Mouse (Mus musculus) C2C12 (cell line): ENCODE results near the gene Stat6.
A peak's percentile ranks its signal among the peaks of the same experiment; 100 is the strongest.

Experiments used
- CEBPB ChIP-seq: IDR thresholded peaks from one replicate; pipeline ENCODE4 v1.6.1; 2011; ENCODE audit warnings: low read depth, mild to moderate bottlenecking, control low read depth, moderate library complexity
- CTCF ChIP-seq: IDR thresholded peaks from one replicate; pipeline ENCODE4 v1.5.1; 2011; ENCODE audit not compliant: control insufficient read depth, insufficient read depth, insufficient read length
- MAX ChIP-seq: IDR thresholded peaks from one replicate; pipeline ENCODE4 v1.6.1; 2011; ENCODE audit warnings: mild to moderate bottlenecking, control low read depth
- MYOD1 ChIP-seq: IDR thresholded peaks from one replicate; pipeline ENCODE4 v1.6.1; 2011; ENCODE audit warnings: low read depth; ENCODE audit not compliant: control insufficient read depth, insufficient read length
- MYOG ChIP-seq: IDR thresholded peaks from one replicate; pipeline ENCODE4 v1.6.1; 2011; ENCODE audit not compliant: control insufficient read depth, insufficient read length; ENCODE audit errors: extremely low read depth
- USF1 ChIP-seq: IDR thresholded peaks from one replicate; pipeline ENCODE4 v1.6.1; 2011; ENCODE audit warnings: low read depth, mild to moderate bottlenecking, control low read depth, moderate library complexity

DNA sequence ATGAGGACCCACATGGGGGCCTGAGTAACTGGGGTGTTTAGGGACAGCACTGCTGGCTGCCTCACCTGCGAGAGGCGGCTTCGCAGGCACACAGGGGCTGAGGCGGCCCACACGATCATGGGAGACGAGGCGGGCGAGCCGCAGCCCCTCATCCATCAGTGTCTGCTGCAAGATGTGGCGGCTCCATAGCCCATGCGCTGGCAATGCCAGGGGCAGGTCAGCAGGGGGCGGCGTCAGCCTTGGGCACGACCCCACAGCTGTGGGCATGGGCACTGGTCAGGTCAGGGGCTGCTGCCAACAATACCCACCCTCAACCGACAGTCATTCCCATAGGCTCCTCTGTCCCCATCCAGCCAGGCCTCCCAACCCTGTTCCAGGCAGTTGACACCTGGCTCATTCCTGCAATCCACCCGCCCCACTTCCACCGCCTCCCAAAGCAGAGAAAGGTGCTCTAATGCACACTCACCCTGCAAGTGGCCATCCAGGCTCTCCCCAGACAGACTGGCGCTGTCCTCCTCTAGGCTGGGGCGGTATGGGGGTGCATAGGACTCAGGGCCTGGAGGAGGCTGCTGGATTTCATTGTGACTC is 20.0 kb downstream of the Stat6 start:
- peak; percentile 72 for TF ChIP-seq CTCF
- no peak for TF ChIP-seq MYOD1
- no peak for TF ChIP-seq CEBPB
- no peak for TF ChIP-seq MYOG
- TF ChIP-seq MAX = no peak
- no peak for TF ChIP-seq USF1
